Mouse (Mus musculus) erythroblast, embryonic 14.5 days (primary cell): ENCODE measurements around the gene Grb7.

ENCODE experiments used
- GATA1 ChIP-seq: IDR thresholded peaks from 2 replicates; pipeline ENCODE4 v1.6.1; 2012; ENCODE audit warnings: low read length, inconsistent platforms, mixed read lengths
- TAL1 ChIP-seq: IDR thresholded peaks from 3 replicates; pipeline ENCODE4 v1.6.1; 2012; ENCODE audit warnings: low read length, inconsistent platforms, mixed read lengths

DNA sequence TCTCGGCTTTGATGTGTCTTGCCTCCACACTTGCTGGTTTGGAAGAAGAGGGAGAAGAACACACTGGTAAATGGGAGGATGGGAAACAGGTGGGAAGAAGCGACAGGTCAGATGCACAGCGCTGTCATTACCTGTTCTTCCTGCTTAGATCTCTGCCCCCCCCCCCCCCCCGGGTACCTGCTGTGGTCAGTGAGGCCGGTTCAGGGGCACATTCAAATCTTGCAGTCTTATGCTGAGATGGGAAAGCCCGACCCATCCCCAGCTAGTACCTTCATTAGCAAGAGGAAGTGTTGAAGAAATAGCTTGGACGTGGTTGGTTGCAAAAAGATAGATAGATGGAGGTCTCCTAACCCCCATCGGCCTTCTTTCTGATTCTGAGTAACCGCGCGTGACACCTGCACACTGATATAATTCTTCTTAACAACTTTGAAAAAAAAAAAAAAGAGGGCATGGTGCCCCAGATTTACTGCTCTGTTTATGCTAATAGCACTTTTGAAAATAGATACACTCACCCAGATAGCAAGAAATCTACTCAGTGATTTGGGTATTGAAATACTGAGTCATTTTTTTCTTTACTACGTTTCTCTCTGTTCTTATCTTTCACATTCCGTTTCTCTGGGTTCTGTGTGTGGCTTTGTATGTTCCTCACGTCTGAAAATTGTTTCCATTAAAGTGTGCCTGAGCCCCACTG, 31.0 kb downstream of the Grb7 start:
- no peak for TF ChIP-seq TAL1
- no peak for TF ChIP-seq GATA1
